Mouse (Mus musculus): Measurements from ENCODE around the gene Thada. TPM values are rescaled to one million over a fixed set of nuclear protein-coding genes. Genes with fewer than 3 reads are reported as not detected.

The Thada gene
- total and polyA plus RNA-seq, 3 experiments: 17.3 to 26.7 (median 22.2) TPM

Other genes starting within 250 kb of the Thada start
- gene Plekhh2, start 45.7 kb upstream of the Thada start, total RNA-seq (2012; rRNA removed): 1.6 and 1.7 TPM in 2 replicates
- 0.21 and 0.27 TPM in 2 replicates for gene Plekhh2, start 45.7 kb upstream of the Thada start, total RNA-seq (2014; rRNA removed)
- 0.87 and 1.1 TPM in 2 replicates for gene Plekhh2, start 45.7 kb upstream of the Thada start, polyA plus RNA-seq (2012; ENCODE audit: insufficient read length, low read depth)
- 5.5 and 11.7 TPM in 2 replicates for gene Dync2li1, start 160.3 kb upstream of the Thada start, total RNA-seq (2012; rRNA removed)
- 7.6 and 9.4 TPM in 2 replicates for gene Dync2li1, start 160.3 kb upstream of the Thada start, total RNA-seq (2014; rRNA removed)
- 10.3 and 12.3 TPM in 2 replicates for gene Dync2li1, start 160.3 kb upstream of the Thada start, polyA plus RNA-seq (2012; ENCODE audit: insufficient read length, low read depth)
- gene Abcg8, start 210.1 kb upstream of the Thada start, total RNA-seq (2012; rRNA removed): 0.04 TPM in 1 of 2 replicates, not detected in the other
- not detected in 2 replicates for gene Abcg8, start 210.1 kb upstream of the Thada start, total RNA-seq (2014; rRNA removed)
- gene Abcg8, start 210.1 kb upstream of the Thada start, polyA plus RNA-seq (2012; ENCODE audit: insufficient read length, low read depth): not detected in 2 replicates
- not detected in 2 replicates for gene Abcg5, start 216.8 kb upstream of the Thada start, total RNA-seq (2012; rRNA removed)
- gene Abcg5, start 216.8 kb upstream of the Thada start, total RNA-seq (2014; rRNA removed): not detected in 2 replicates
- not detected in 2 replicates for gene Abcg5, start 216.8 kb upstream of the Thada start, polyA plus RNA-seq (2012; ENCODE audit: insufficient read length, low read depth)

Measured in CH12.LX (cell line).